Comparison of ENCODE assay signal across 37 mouse cellular contexts in genomic region chr17:36970316-36970890, GRCm38 (mm10). TPM values are rescaled to one million over a fixed set of nuclear protein-coding genes. Genes with fewer than 3 reads are reported as not detected.
DNase-seq lines count a peak whose midpoint lies in the region; ATAC-seq and TF ChIP-seq lines count a peak whose summit lies in the region.
"Had no signal": no experiment of that assay in that cellular context is flagged by ENCODE, and none has a peak within 500 bp of the region (broad histone marks: within the 10 kb centered on the region; RNA-seq: fewer than 3 reads in every experiment).

No protein-coding gene starts in this region.

- peak; percentile 21; the same call in 1 of the 2 replicates for ATAC-seq in intestine, embryonic 16.5 days
- peak; percentile 31 for ATAC-seq in liver, embryonic 15.5 days (ENCODE audit: insufficient read depth)
- ATAC-seq: CD4-positive, CD25-positive, alpha-beta regulatory T cell, adult 4 months; forebrain, embryonic 15.5 days; inflammation-experienced regulatory T-cells, adult 6 months; midbrain, embryonic 15.5 days; Patski had no signal

- H3K36me3 ChIP-seq in E14TG2a.4 (ENCODE audit: insufficient read depth, low read length), result peaks cover 71% of the 10 kb centered on the region
- no peaks in the 10 kb centered on the region for H3K36me3 ChIP-seq in intestine, embryonic 16.5 days (ENCODE audit: control insufficient read depth, insufficient read depth, low read length)
- H3K36me3 ChIP-seq in liver, embryonic 15.5 days (replicated peaks), result no peaks in the 10 kb centered on the region
- no peaks in the 10 kb centered on the region for H3K36me3 ChIP-seq in kidney, adult 2 months (ENCODE audit: control insufficient read depth, insufficient read depth, low read length)
- H3K36me3 ChIP-seq: embryonic facial prominence, embryonic 12.5 days; forebrain, embryonic 10.5 days; forebrain, embryonic 15.5 days; hindbrain, embryonic 10.5 days; hindbrain, embryonic 15.5 days; limb, embryonic 10.5 days; limb, embryonic 15.5 days; midbrain, embryonic 15.5 days; neural tube, embryonic 15.5 days had no signal

- H3K27me3 ChIP-seq in E14TG2a.4 (ENCODE audit: insufficient read depth, low read length), result no peaks in the 10 kb centered on the region
- H3K27me3 ChIP-seq in intestine, embryonic 16.5 days (replicated peaks; ENCODE audit: control insufficient read depth, insufficient read depth, low read length), result no peaks in the 10 kb centered on the region
- H3K27me3 ChIP-seq in liver, embryonic 15.5 days, result 0 out of 2 replicates have a peak, but pooled peaks cover 3% of the 10 kb centered on the region
- no peaks in the 10 kb centered on the region for H3K27me3 ChIP-seq in kidney, adult 2 months (replicated peaks; ENCODE audit: control insufficient read depth, insufficient read depth, low read length)
- H3K27me3 ChIP-seq: embryonic facial prominence, embryonic 12.5 days; forebrain, embryonic 15.5 days; hindbrain, embryonic 15.5 days; limb, embryonic 15.5 days; midbrain, embryonic 15.5 days; neural tube, embryonic 15.5 days had no signal

- TF ChIP-seq CTCF in E14TG2a.4 (conservative IDR thresholded peaks at IDR 0.05; ENCODE audit: low read length), result no peak
- no peak for TF ChIP-seq CTCF in kidney, adult 2 months (conservative IDR thresholded peaks at IDR 0.05; ENCODE audit: insufficient read depth, insufficient read length, low read depth, low read length)

- peak overlapping the region; percentile 82 for H3K4me3 ChIP-seq in E14TG2a.4 (replicated peaks; ENCODE audit: low read length)
- H3K4me3 ChIP-seq in intestine, embryonic 16.5 days (ENCODE audit: low read length), result no peak overlapping the region
- H3K4me3 ChIP-seq in liver, embryonic 15.5 days (replicated peaks), result no peak overlapping the region
- H3K4me3 ChIP-seq in kidney, adult 2 months (ENCODE audit: insufficient read depth, low read depth, low read length), result no peak overlapping the region
- H3K4me3 ChIP-seq: embryonic facial prominence, embryonic 12.5 days; forebrain, embryonic 10.5 days; forebrain, embryonic 15.5 days; gastrocnemius, adult 2 months; hindbrain, embryonic 10.5 days; hindbrain, embryonic 15.5 days; limb, embryonic 10.5 days; limb, embryonic 15.5 days; midbrain, embryonic 15.5 days; neural tube, embryonic 15.5 days had no signal

- WGBS in intestine, embryonic 16.5 days, result 80% methylated on average over 14 of the region's 14 CpGs
- WGBS in liver, embryonic 15.5 days (ENCODE audit: insufficient replicate concordance), result 65% methylated on average over 14 of the region's 14 CpGs
- WGBS in kidney, adult 2 months, result 89% methylated on average over 14 of the region's 14 CpGs

- no peak overlapping the region for H3K9ac ChIP-seq in intestine, embryonic 16.5 days (ENCODE audit: low read depth, low read length)
- no peak overlapping the region for H3K9ac ChIP-seq in liver, embryonic 15.5 days
- H3K9ac ChIP-seq: embryonic facial prominence, embryonic 12.5 days; forebrain, embryonic 15.5 days; hindbrain, embryonic 15.5 days; limb, embryonic 15.5 days; midbrain, embryonic 15.5 days; neural tube, embryonic 15.5 days had no signal

- DNase-seq in ES-CJ7 (ENCODE audit: low read depth, low spot score), result peak; percentile 85
- no peak for DNase-seq in adrenal gland, postnatal 4 days (ENCODE audit: low spot score in 2 of 2)
- DNase-seq in kidney, adult 2 months, result no peak
- no peak for DNase-seq in cerebellum, postnatal 14 days
- DNase-seq: adrenal gland, postnatal 36 days; cerebellum, adult 2 months; cerebellum, postnatal 36 days; gastrocnemius, adult 2 months; gastrocnemius, postnatal 36 days; heart, postnatal 14 days; kidney, adult 9 months; kidney, postnatal 10 days; layer of hippocampus, postnatal 36 days; lung, postnatal 10 days; spleen, adult 18-20 months; thymus, adult 2 months; thymus, postnatal 36 days had no signal

- peaks cover 62% of the 10 kb centered on the region for H3K4me1 ChIP-seq in E14TG2a.4 (replicated peaks; ENCODE audit: low read depth, low read length)
- no peaks in the 10 kb centered on the region for H3K4me1 ChIP-seq in intestine, embryonic 16.5 days (ENCODE audit: control insufficient read depth, insufficient read depth, low read length)
- no peaks in the 10 kb centered on the region for H3K4me1 ChIP-seq in liver, embryonic 15.5 days (replicated peaks)
- H3K4me1 ChIP-seq in kidney, adult 2 months (ENCODE audit: control insufficient read depth, insufficient read depth, low read length), result no peaks in the 10 kb centered on the region
- H3K4me1 ChIP-seq: embryonic facial prominence, embryonic 12.5 days; forebrain, embryonic 10.5 days; forebrain, embryonic 15.5 days; hindbrain, embryonic 10.5 days; hindbrain, embryonic 15.5 days; limb, embryonic 10.5 days; limb, embryonic 15.5 days; midbrain, embryonic 15.5 days; neural tube, embryonic 15.5 days had no signal

- H3K27ac ChIP-seq in intestine, embryonic 16.5 days (ENCODE audit: low read length), result no peak overlapping the region
- H3K27ac ChIP-seq in liver, embryonic 15.5 days (replicated peaks), result no peak overlapping the region
- no peak overlapping the region for H3K27ac ChIP-seq in kidney, adult 2 months (ENCODE audit: insufficient read depth, low read depth, low read length)
- H3K27ac ChIP-seq: embryonic facial prominence, embryonic 12.5 days; forebrain, embryonic 10.5 days; forebrain, embryonic 15.5 days; gastrocnemius, adult 2 months; hindbrain, embryonic 10.5 days; hindbrain, embryonic 15.5 days; limb, embryonic 10.5 days; limb, embryonic 15.5 days; macrophage; midbrain, embryonic 15.5 days; neural tube, embryonic 15.5 days had no signal

- no peak for TF ChIP-seq POLR2A in kidney, adult 2 months (IDR thresholded peaks at IDR 0.05; ENCODE audit: low read depth, low read length)

- no peaks in the 10 kb centered on the region for H3K9me3 ChIP-seq in E14TG2a.4 (ENCODE audit: low read length)
- no peaks in the 10 kb centered on the region for H3K9me3 ChIP-seq in intestine, embryonic 16.5 days (ENCODE audit: control insufficient read depth, low read length)
- no peaks in the 10 kb centered on the region for H3K9me3 ChIP-seq in liver, embryonic 15.5 days (replicated peaks)
- H3K9me3 ChIP-seq: embryonic facial prominence, embryonic 12.5 days; forebrain, embryonic 10.5 days; forebrain, embryonic 15.5 days; hindbrain, embryonic 10.5 days; hindbrain, embryonic 15.5 days; limb, embryonic 10.5 days; limb, embryonic 15.5 days; midbrain, embryonic 15.5 days; neural tube, embryonic 15.5 days had no signal

- H3K4me2 ChIP-seq in intestine, embryonic 16.5 days (ENCODE audit: low read depth, low read length), result no peak overlapping the region
- no peak overlapping the region for H3K4me2 ChIP-seq in liver, embryonic 15.5 days
- H3K4me2 ChIP-seq: embryonic facial prominence, embryonic 12.5 days; forebrain, embryonic 15.5 days; hindbrain, embryonic 15.5 days; limb, embryonic 15.5 days; midbrain, embryonic 15.5 days; neural tube, embryonic 15.5 days had no signal

RNA-seq across cellular contexts. Expression of gene 2410137M14Rik, which starts 10.6 kb away (rescaled TPM):
- polyA plus RNA-seq in intestine, embryonic 16.5 days (2015; fragmentation: Nextera tagmentation; extraction: Ambion mirVana), result not detected in 2 replicates
- not detected in 2 replicates for polyA plus RNA-seq in liver, embryonic 15.5 days (2015; fragmentation: Nextera tagmentation; extraction: Ambion mirVana)
- total RNA-seq in adrenal gland, postnatal 4 days (2021), result not detected
- polyA plus RNA-seq in kidney, adult 2 months (2012; rRNA removed), result 0.25 TPM in 1 of 2 replicates, not detected in the other
- total RNA-seq: adrenal gland, adult 18-20 months; adrenal gland, postnatal 36 days; gastrocnemius, postnatal 36 days; heart, postnatal 14 days; layer of hippocampus, postnatal 36 days; MEL had no signal
- polyA plus RNA-seq: CD4-positive, CD25-positive, alpha-beta regulatory T cell, adult 4 months; embryonic facial prominence, embryonic 12.5 days; forebrain, embryonic 10.5 days; forebrain, embryonic 15.5 days; heart, embryonic 14.5 days; hindbrain, embryonic 10.5 days; inflammation-experienced regulatory T-cells, adult 6 months; large intestine, adult 2 months; limb, embryonic 10.5 days; macrophage; neural tube, embryonic 15.5 days; Patski; thymus, adult 2 months had no signal

RNA-seq across cellular contexts. Expression of gene Znrd1as, which starts 12.0 kb away (rescaled TPM):
- 6.1 and 6.6 TPM in 2 replicates for polyA plus RNA-seq in intestine, embryonic 16.5 days (2015; fragmentation: Nextera tagmentation; extraction: Ambion mirVana)
- 2.2 and 2.5 TPM in 2 replicates for polyA plus RNA-seq in liver, embryonic 15.5 days (2015; fragmentation: Nextera tagmentation; extraction: Ambion mirVana)
- total RNA-seq in adrenal gland, postnatal 4 days (2021), result 1 to 10 TPM; 7.4 to 7.8 TPM
- 3.1 and 4.2 TPM in 2 replicates for polyA plus RNA-seq in kidney, adult 2 months (2012; rRNA removed)

RNA-seq across cellular contexts. Expression of gene Znrd1, which starts 12.0 kb away (rescaled TPM):
- 68.5 and 72.2 TPM in 2 replicates for polyA plus RNA-seq in intestine, embryonic 16.5 days (2015; fragmentation: Nextera tagmentation; extraction: Ambion mirVana)
- 18.7 and 21.5 TPM in 2 replicates for polyA plus RNA-seq in liver, embryonic 15.5 days (2015; fragmentation: Nextera tagmentation; extraction: Ambion mirVana)
- 10 to 100 TPM; 35.8 to 41.6 TPM for total RNA-seq in adrenal gland, postnatal 4 days (2021)
- 26.5 and 33.7 TPM in 2 replicates for polyA plus RNA-seq in kidney, adult 2 months (2012; rRNA removed)

RNA-seq across cellular contexts. Expression of gene Ppp1r11, which starts 18.9 kb away (rescaled TPM):
- 92.1 and 101 TPM in 2 replicates for polyA plus RNA-seq in intestine, embryonic 16.5 days (2015; fragmentation: Nextera tagmentation; extraction: Ambion mirVana)
- 25.7 and 30.8 TPM in 2 replicates for polyA plus RNA-seq in liver, embryonic 15.5 days (2015; fragmentation: Nextera tagmentation; extraction: Ambion mirVana)
- total RNA-seq in adrenal gland, postnatal 4 days (2021), result 10 to 100 TPM; 63.6 to 65.1 TPM
- 54.9 and 73.8 TPM in 2 replicates for polyA plus RNA-seq in kidney, adult 2 months (2012; rRNA removed)

RNA-seq across cellular contexts. Expression of gene H2-M5, which starts 18.9 kb away (rescaled TPM):
- polyA plus RNA-seq in intestine, embryonic 16.5 days (2015; fragmentation: Nextera tagmentation; extraction: Ambion mirVana), result 0.16 and 0.22 TPM in 2 replicates
- not detected in 2 replicates for polyA plus RNA-seq in liver, embryonic 15.5 days (2015; fragmentation: Nextera tagmentation; extraction: Ambion mirVana)
- total RNA-seq in adrenal gland, postnatal 4 days (2021), result under 1 TPM; 0.56 to 0.62 TPM
- polyA plus RNA-seq in kidney, adult 2 months (2012; rRNA removed), result 0.03 and 0.08 TPM in 2 replicates
- total RNA-seq: adrenal gland, adult 18-20 months; adrenal gland, postnatal 36 days; MEL had no signal
- polyA plus RNA-seq: CD4-positive, CD25-positive, alpha-beta regulatory T cell, adult 4 months; large intestine, adult 2 months; macrophage had no signal
